Mouse (Mus musculus) CH12.LX (cell line): ENCODE measurements around the gene Lpin2. TPM values are rescaled to one million over a fixed set of nuclear protein-coding genes. Genes with fewer than 3 reads are reported as not detected.

Experiments used
- DNase-seq: peaks from one replicate; pipeline ENCODE4 v3.0.0-alpha.2; 2013; ENCODE audit errors: extremely low read depth
- H3K27ac ChIP-seq: 2 replicates; pipeline ENCODE4 v1.5.1; 2012; ENCODE audit warnings: low read depth, mild to moderate bottlenecking, control low read depth, moderate library complexity; ENCODE audit not compliant: insufficient read depth
- H3K27me3 ChIP-seq: replicated peaks from 2 replicates; pipeline ENCODE3; 2012; ENCODE audit warnings: inconsistent platforms
- H3K36me3 ChIP-seq, 2 experiments: replicated peaks in 1 of 2; 2 replicates each; pipeline versions ENCODE3 to v1.6.1; 2012; ENCODE audit warnings: inconsistent platforms in 1 of 2, low read length in 1 of 2, mild to moderate bottlenecking in 1 of 2, mixed read lengths in 1 of 2, moderate library complexity in 1 of 2; ENCODE audit not compliant: control insufficient read depth in 1 of 2, insufficient read depth in 1 of 2
- H3K4me1 ChIP-seq, 2 experiments: 2 replicates each; pipeline ENCODE4 v1.6.1; 2012; ENCODE audit warnings: inconsistent platforms in 1 of 2, moderate library complexity in 1 of 2; ENCODE audit not compliant: insufficient read depth in 2 of 2, control insufficient read depth in 1 of 2
- H3K4me2 ChIP-seq: 2 replicates; pipeline ENCODE4 v1.6.1; 2012; ENCODE audit warnings: low read depth, mild to moderate bottlenecking, control low read depth; ENCODE audit not compliant: poor library complexity, insufficient read depth, severe bottlenecking
- H3K4me3 ChIP-seq, 3 experiments: fragments of 150-350 bp in 1 of 3; sonication (generic) in 1 of 3; replicated peaks in 1 of 3; 2 replicates each; pipeline versions ENCODE3 to v1.5.1; 2011 to 2012; ENCODE audit warnings: low read depth in 2 of 3, low read length in 2 of 3, mild to moderate bottlenecking in 2 of 3, moderate library complexity in 2 of 3, control low read depth in 1 of 3, improper control_type of control experiment in 1 of 3, inconsistent platforms in 1 of 3, mixed read lengths in 1 of 3; ENCODE audit not compliant: poor library complexity in 1 of 3
- H3K79me2 ChIP-seq: replicated peaks from 2 replicates; pipeline ENCODE4 v1.6.1; 2012; ENCODE audit warnings: mild to moderate bottlenecking, moderate library complexity; ENCODE audit not compliant: control insufficient read depth, poor library complexity, insufficient read depth, severe bottlenecking; ENCODE audit errors: extremely low read depth
- H3K9ac ChIP-seq: 2 replicates; pipeline ENCODE4 v1.6.1; 2012; ENCODE audit warnings: low read depth, mild to moderate bottlenecking, control low read depth, moderate library complexity; ENCODE audit not compliant: insufficient read depth
- H3K9me3 ChIP-seq: replicated peaks from 2 replicates; pipeline ENCODE3; 2012; ENCODE audit warnings: low read length, inconsistent platforms, mixed read lengths
- BHLHE40 ChIP-seq: IDR thresholded peaks from 2 replicates; pipeline ENCODE4 v1.6.1; 2011; ENCODE audit warnings: mild to moderate bottlenecking, low read depth, low read length, improper control_type of control experiment
- CHD1 ChIP-seq: IDR thresholded peaks from 2 replicates; pipeline ENCODE4 v1.6.1; 2012; ENCODE audit warnings: low read depth, low read length, improper control_type of control experiment, inconsistent platforms
- CHD2 ChIP-seq: IDR thresholded peaks from 2 replicates; pipeline ENCODE4 v1.6.1; 2011; ENCODE audit warnings: low read length, improper control_type of control experiment
- ELF1 ChIP-seq: IDR thresholded peaks from 2 replicates; pipeline ENCODE4 v1.6.1; 2014; ENCODE audit warnings: low read depth, mild to moderate bottlenecking, inconsistent platforms, low read length, improper control_type of control experiment
- GABPA ChIP-seq: IDR thresholded peaks from 2 replicates; pipeline ENCODE4 v1.6.1; 2012; ENCODE audit warnings: low read depth, low read length, improper control_type of control experiment, inconsistent platforms; ENCODE audit not compliant: insufficient replicate concordance
- IRF4 ChIP-seq: IDR thresholded peaks from 2 replicates; pipeline ENCODE4 v1.6.1; 2014; ENCODE audit warnings: low read depth, mild to moderate bottlenecking, inconsistent platforms, low read length, improper control_type of control experiment
- JUND ChIP-seq: conservative IDR thresholded peaks from 2 replicates; pipeline ENCODE4 v1.6.1; 2011; ENCODE audit warnings: low read depth, low read length, improper control_type of control experiment
- KAT2A ChIP-seq: IDR thresholded peaks from 2 replicates; pipeline ENCODE4 v1.6.1; 2012; ENCODE audit warnings: low read length, improper control_type of control experiment, inconsistent platforms; ENCODE audit not compliant: insufficient replicate concordance
- MAX ChIP-seq: IDR thresholded peaks from 2 replicates; pipeline ENCODE4 v1.6.1; 2011; ENCODE audit warnings: low read length, improper control_type of control experiment
- MXI1 ChIP-seq: IDR thresholded peaks from 2 replicates; pipeline ENCODE4 v1.6.1; 2011; ENCODE audit warnings: mild to moderate bottlenecking, low read depth, low read length, improper control_type of control experiment
- PAX5 ChIP-seq: IDR thresholded peaks from 2 replicates; pipeline ENCODE4 v1.6.1; 2012; ENCODE audit warnings: low read length, inconsistent platforms, mixed read lengths
- POLR2AphosphoS2 ChIP-seq: IDR thresholded peaks from 2 replicates; pipeline ENCODE4 v1.6.1; 2011; ENCODE audit warnings: low read depth, low read length, improper control_type of control experiment
- RCOR1 ChIP-seq: conservative IDR thresholded peaks from 2 replicates; pipeline ENCODE4 v1.6.1; 2012; ENCODE audit warnings: low read depth, mild to moderate bottlenecking, inconsistent platforms, low read length, improper control_type of control experiment
- SIN3A ChIP-seq: IDR thresholded peaks from 2 replicates; pipeline ENCODE4 v1.6.1; 2012; ENCODE audit warnings: low read length, improper control_type of control experiment, inconsistent platforms
- SMC3 ChIP-seq: IDR thresholded peaks from 2 replicates; pipeline ENCODE4 v1.6.1; 2011; ENCODE audit warnings: low read depth, low read length, improper control_type of control experiment
- USF1 ChIP-seq: IDR thresholded peaks from 2 replicates; pipeline ENCODE4 v1.6.1; 2014; ENCODE audit warnings: low read depth, mild to moderate bottlenecking, inconsistent platforms, low read length, improper control_type of control experiment
- ZC3H11A ChIP-seq: IDR thresholded peaks from 2 replicates; pipeline ENCODE4 v1.6.1; 2012; ENCODE audit warnings: low read depth, mild to moderate bottlenecking, inconsistent platforms, low read length, improper control_type of control experiment
- ZMIZ1 ChIP-seq: IDR thresholded peaks from 2 replicates; pipeline ENCODE4 v1.6.1; 2012; ENCODE audit warnings: low read depth, mild to moderate bottlenecking, inconsistent platforms, low read length, improper control_type of control experiment
- ZNF384 ChIP-seq: IDR thresholded peaks from 2 replicates; pipeline ENCODE4 v1.6.1; 2012; ENCODE audit warnings: low read depth, low read length, improper control_type of control experiment, inconsistent platforms
- dilution Hi-C: fragments of 300-500 bp; cut with MboI; formaldehyde crosslinking; loops from 2 replicates; pipeline ENCODE4 v1.14.3; 2020; ENCODE audit warnings: low sequenced_read_pairs; ENCODE audit not compliant: extremely low pct_unique_long_range_greater_than_20kb, extremely low pct_ligation_motif_present
- in situ Hi-C: fragments of 300-500 bp; cut with MboI; formaldehyde crosslinking; loops from 3 replicates; pipeline ENCODE4 v1.14.3; 2019; ENCODE audit warnings: low sequenced_read_pairs, low pct_ligation_motif_present, low pct_unique_long_range_greater_than_20kb, mixed read lengths
- polyA plus RNA-seq: library from polyadenylated mRNA; unstranded; fragments of >175 nt; gene quantifications from 2 replicates; pipeline ENCODE4 v1.2.1, GENCODE M21; 2012; ENCODE audit warnings: low read depth; ENCODE audit not compliant: insufficient read length
- total RNA-seq, 2 experiments: library from RNA; depleted of rRNA; stranded (reverse); fragments of 300-350 nt in 1 of 2; fragments of >200 nt in 1 of 2; gene quantifications; 2 replicates each; pipeline ENCODE4 v1.2.3; 2012 to 2014

The Lpin2 gene
- total and polyA plus RNA-seq, 3 experiments, result 25.4 to 31.4 (median 28.1) TPM

- Histone ChIP-seq H3K9me3 (no peaks in the 10 kb centered on the region), H3K4me3 (no peak overlapping the region), H3K27me3 (no peaks in the 10 kb centered on the region), H3K27ac (no peak overlapping the region), H3K36me3 (peaks cover 35 to 69% of the 10 kb centered on the region in 2 experiments), H3K4me1 (peaks cover 0 to under 1% of the 10 kb centered on the region in 2 experiments; a peak in 1 of 4 replicates), H3K4me2 (no peak overlapping the region), H3K9ac (no peak overlapping the region), H3K79me2 (no peaks in the 10 kb centered on the region)
- dilution Hi-C loops (no loop called here), in situ Hi-C loops (no loop called here)
- DNase-seq, result no peak
- TF ChIP-seq JUND (no peak), BHLHE40 (no peak), CHD1 (no peak), MAX (no peak), CHD2 (no peak), USF1 (no peak)
These were observed 67.7 kb downstream of the Lpin2 start for GRCm38 (mm10) chr17:71250046-71250445.

DNA sequence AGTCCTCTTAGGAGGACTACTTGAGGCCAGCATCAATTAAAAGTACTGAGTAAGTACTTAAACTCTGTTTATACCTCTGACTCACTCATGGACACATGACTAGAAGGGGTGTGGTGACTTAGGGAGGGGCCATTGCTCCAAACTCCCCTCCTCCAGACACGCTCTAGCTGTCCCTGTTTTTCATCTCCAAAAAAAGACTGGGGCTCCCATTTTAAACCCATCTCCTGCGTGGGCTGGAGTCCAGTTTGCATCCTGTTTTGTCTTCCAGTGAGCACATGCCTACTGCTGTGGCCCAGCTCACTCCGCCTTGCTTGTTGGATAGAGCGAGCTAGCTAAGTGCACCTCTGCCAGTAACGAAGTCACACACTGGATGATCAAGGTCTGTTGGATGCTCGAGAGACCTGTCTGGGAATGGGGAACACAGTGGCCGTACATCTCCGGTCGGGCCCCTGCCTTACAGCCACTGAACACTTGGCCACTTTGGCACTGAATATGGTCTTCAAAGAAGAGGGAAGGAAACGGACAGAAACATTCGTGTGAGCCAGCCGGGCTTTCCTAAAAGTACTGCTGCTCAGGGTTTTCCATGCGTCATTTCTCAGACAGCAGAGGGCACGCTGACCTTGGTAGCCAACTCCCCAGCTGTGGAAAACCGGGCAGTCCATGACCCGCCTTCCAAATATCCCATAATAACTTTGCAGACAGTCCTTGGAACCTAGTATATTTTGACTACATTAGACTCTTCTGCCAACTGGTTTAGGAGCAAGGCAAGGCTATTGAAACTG, 68.7 kb downstream of the Lpin2 start:
- Histone ChIP-seq H3K4me1 (peaks cover 2 to 3% of the 10 kb centered on the region in 2 experiments; a peak in 2 of 4 replicates), H3K27me3 (no peaks in the 10 kb centered on the region), H3K9me3 (no peaks in the 10 kb centered on the region), H3K36me3 (peaks cover 32 to 60% of the 10 kb centered on the region in 2 experiments), H3K79me2 (no peaks in the 10 kb centered on the region), H3K27ac (no peak overlapping the region), H3K4me2 (no peak overlapping the region), H3K4me3 (no peak overlapping the region), H3K9ac (no peak overlapping the region)
- no peak for DNase-seq
- in situ Hi-C loops (no loop called here), dilution Hi-C loops (no loop called here)
- no peak for TF ChIP-seq ZC3H11A
- no peak for TF ChIP-seq SMC3
- no peak for TF ChIP-seq PAX5
- no peak for TF ChIP-seq KAT2A

- H3K4me2 ChIP-seq, result no peak overlapping the region
- no peak overlapping the region for H3K4me3 ChIP-seq
- H3K9ac ChIP-seq, result no peak overlapping the region
- in situ Hi-C loops (no loop called here), dilution Hi-C loops (no loop called here)
- H3K27ac ChIP-seq, result no peak overlapping the region
- no peaks in the 10 kb centered on the region for H3K79me2 ChIP-seq
- peaks cover 26 to 54% of the 10 kb centered on the region in 2 experiments for H3K36me3 ChIP-seq
- no peak for DNase-seq
- peaks cover 5 to 8% of the 10 kb centered on the region in 2 experiments; a peak in 3 of 4 replicates for H3K4me1 ChIP-seq
- no peaks in the 10 kb centered on the region for H3K9me3 ChIP-seq
- TF ChIP-seq RCOR1 (no peak), ELF1 (no peak), ZMIZ1 (no peak), ZNF384 (no peak), GABPA (no peak), PAX5 (no peak), MXI1 (no peak), SIN3A (no peak), IRF4 (no peak), BHLHE40 (no peak), POLR2AphosphoS2 (no peak)
- H3K27me3 ChIP-seq, result no peaks in the 10 kb centered on the region
These were observed 69.2 kb downstream of the Lpin2 start for GRCm38 (mm10) chr17:71251601-71252001.
